Mouse (Mus musculus) forebrain, postnatal 0 days (tissue): ENCODE results near the gene 9330182O14Rik. TPM values are rescaled to one million over a fixed set of nuclear protein-coding genes. Genes with fewer than 3 reads are reported as not detected.

Source experiments
- ATAC-seq: fragments of 200-750 bp; cut with Nextera tagmentation; 2 replicates; pipeline ENCODE4 v1.8.0; 2017; ENCODE audit warnings: mild to moderate bottlenecking, moderate library complexity
- DNase-seq: peaks from one replicate; pipeline ENCODE4 v3.0.0-alpha.2; 2015
- H3K27ac ChIP-seq: fragments of 300-500 bp; sonication (generic); 2 replicates; pipeline ENCODE4 v1.5.1; 2014; ENCODE audit warnings: low read depth, mild to moderate bottlenecking, antibody characterized with exemption, low read length, moderate library complexity, mixed read lengths
- H3K27me3 ChIP-seq: fragments of 300-500 bp; sonication (generic); 2 replicates; pipeline ENCODE4 v1.6.1; 2014; ENCODE audit warnings: mild to moderate bottlenecking, low read length, mixed read lengths; ENCODE audit not compliant: insufficient read depth
- H3K36me3 ChIP-seq: fragments of 300-500 bp; sonication (generic); 2 replicates; pipeline ENCODE4 v1.6.1; 2014; ENCODE audit warnings: mild to moderate bottlenecking, moderate library complexity; ENCODE audit not compliant: insufficient read depth
- H3K4me1 ChIP-seq: fragments of 300-500 bp; sonication (generic); 2 replicates; pipeline ENCODE4 v1.6.1; 2014; ENCODE audit warnings: antibody characterized with exemption; ENCODE audit not compliant: insufficient read depth
- H3K4me2 ChIP-seq: fragments of 300-500 bp; sonication (generic); 2 replicates; pipeline ENCODE4 v1.6.1; 2014; ENCODE audit warnings: low read depth, mild to moderate bottlenecking, moderate library complexity
- H3K4me3 ChIP-seq: fragments of 300-500 bp; sonication (generic); 2 replicates; pipeline ENCODE4 v1.5.1; 2014; ENCODE audit warnings: low read depth, low read length, mixed read lengths
- H3K9ac ChIP-seq: fragments of 300-500 bp; sonication (generic); 2 replicates; pipeline ENCODE4 v1.6.1; 2014; ENCODE audit warnings: mild to moderate bottlenecking
- H3K9me3 ChIP-seq: fragments of 300-500 bp; sonication (generic); 2 replicates; pipeline ENCODE4 v1.6.1; 2016; ENCODE audit warnings: low read length
- CTCF ChIP-seq: sonication (generic); IDR thresholded peaks from 2 replicates; pipeline ENCODE4 v1.5.1; 2016; ENCODE audit warnings: antibody characterized with exemption, control low read depth, low read depth
- WGBS: fragments of 180-500 bp; shearing (Covaris S2); extraction: QIAGEN DNeasy Blood & Tissue Kit; methylation state at CpG from one replicate; pipeline ENCODE4 v1.1.7; 2014; 5-methylcytosine and 5-hydroxymethylcytosine counted together
- microRNA-seq, 2 experiments: library from miRNA; unstranded; fragments of <30 nt; microRNA quantifications; one replicate each; pipeline ENCODE4; 2016
- polyA plus RNA-seq: library from polyadenylated mRNA; unstranded; fragments of >200 nt; fragmentation: Nextera tagmentation; extraction: Ambion mirVana; gene quantifications from 2 replicates; pipeline ENCODE4 v1.2.1, GENCODE M21; 2015
- total RNA-seq: library from RNA; depleted of rRNA; stranded (reverse); fragments of >200 nt; gene quantifications from 2 replicates; pipeline ENCODE4 v1.2.3, GENCODE M21; 2014

The 9330182O14Rik gene
- total and polyA plus RNA-seq, 2 experiments from 2014 or later: 1.1 TPM; not detected in 1

DNA sequence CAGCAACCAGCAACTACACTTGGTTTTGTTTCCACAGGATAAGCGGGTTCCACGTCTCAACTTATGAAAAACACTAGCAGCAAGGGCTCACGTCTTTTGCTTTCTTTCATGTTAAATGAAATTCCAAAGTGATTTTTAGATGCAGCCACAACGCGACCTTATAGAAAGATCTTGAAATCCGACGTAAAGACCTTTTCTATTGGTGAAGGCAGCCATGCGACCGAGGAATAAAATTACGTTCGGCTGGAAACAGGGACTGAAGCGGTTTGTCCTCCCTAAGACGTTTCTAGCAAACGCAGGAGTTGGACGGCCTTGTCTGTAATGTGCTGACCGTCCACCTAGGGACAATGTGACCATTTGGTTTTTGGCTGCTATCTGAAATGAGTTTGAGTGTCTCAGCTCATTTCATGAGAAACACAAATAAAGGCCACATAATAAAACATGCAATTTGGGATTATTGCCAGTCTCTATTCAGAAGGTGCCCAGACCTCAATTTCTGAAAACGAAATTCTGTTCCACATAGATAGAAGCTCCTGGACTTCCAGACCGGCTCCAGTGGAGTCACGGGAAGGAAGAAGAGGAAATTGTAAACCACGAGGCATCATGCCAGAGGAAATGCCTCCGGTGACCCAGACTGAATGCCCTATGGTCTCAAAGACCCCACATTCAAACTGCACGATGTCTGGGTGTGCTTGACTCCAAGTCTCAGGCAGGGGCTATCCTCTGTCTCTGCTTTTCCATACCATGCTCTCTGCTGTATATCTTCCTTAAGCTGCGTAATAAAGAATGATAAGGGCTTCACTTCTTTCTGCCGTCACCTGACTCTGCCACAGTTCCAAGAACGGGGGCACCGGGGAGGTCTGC is 33.3 kb downstream of the 9330182O14Rik start:
- ATAC-seq (no peak), DNase-seq (no peak)
- WGBS: 54% methylated on average over 26 of the region's 26 CpGs
- Histone ChIP-seq H3K4me1 (peaks cover 8% of the 10 kb centered on the region; the same call in 1 of the 2 replicates), H3K27me3 (no peaks in the 10 kb centered on the region), H3K27ac (no peak overlapping the region), H3K36me3 (no peaks in the 10 kb centered on the region), H3K9ac (no peak overlapping the region), H3K9me3 (no peaks in the 10 kb centered on the region), H3K4me3 (no peak overlapping the region), H3K4me2 (peak overlapping the region; percentile 13; the same call in 1 of the 2 replicates)
- no peak for TF ChIP-seq CTCF

GRCm38 (mm10) chr15:40168140-40168688 is 34.0 kb downstream of the 9330182O14Rik start:
- Histone ChIP-seq H3K4me1 (peaks cover 8% of the 10 kb centered on the region; the same call in 1 of the 2 replicates), H3K9ac (no peak overlapping the region), H3K27ac (no peak overlapping the region), H3K4me2 (0 out of 2 replicates have a peak overlapping the region, but pooled peaks have one; percentile 0), H3K36me3 (no peaks in the 10 kb centered on the region), H3K9me3 (no peaks in the 10 kb centered on the region), H3K27me3 (no peaks in the 10 kb centered on the region), H3K4me3 (no peak overlapping the region)
- DNase-seq: no peak
- ATAC-seq: no peak
- 49% methylated on average over 10 of the region's 10 CpGs for WGBS
- TF ChIP-seq CTCF: no peak

DNA sequence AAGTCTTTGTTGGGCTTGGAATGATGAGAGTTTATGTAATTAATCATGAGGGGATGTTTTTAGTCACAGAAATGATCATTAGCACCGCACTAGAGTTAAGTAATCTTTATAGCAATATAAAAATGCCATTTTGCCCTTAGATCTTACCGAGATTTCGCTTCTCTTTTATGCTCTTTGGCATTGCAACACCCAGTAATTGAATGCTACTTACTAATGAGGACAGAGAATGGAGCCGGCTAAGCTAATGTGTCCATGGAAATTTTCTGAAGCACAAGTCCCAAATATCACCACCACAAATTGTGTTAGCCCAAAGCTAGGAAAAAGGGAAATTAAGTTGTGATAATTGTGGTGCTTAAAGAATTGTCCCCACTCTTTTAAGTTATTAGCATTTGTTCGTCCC is 34.9 kb downstream of the 9330182O14Rik start:
- no peak overlapping the region for H3K27ac ChIP-seq
- H3K4me2 ChIP-seq: no peak overlapping the region
- H3K4me1 ChIP-seq: peaks cover 8% of the 10 kb centered on the region; the same call in 1 of the 2 replicates
- H3K4me3 ChIP-seq: no peak overlapping the region
- WGBS: 34% methylated on average over 5 of the region's 5 CpGs
- no peaks in the 10 kb centered on the region for H3K27me3 ChIP-seq
- TF ChIP-seq CTCF: no peak
- no peaks in the 10 kb centered on the region for H3K9me3 ChIP-seq
- H3K9ac ChIP-seq: no peak overlapping the region
- DNase-seq: no peak
- no peak for ATAC-seq
- H3K36me3 ChIP-seq: no peaks in the 10 kb centered on the region

DNA sequence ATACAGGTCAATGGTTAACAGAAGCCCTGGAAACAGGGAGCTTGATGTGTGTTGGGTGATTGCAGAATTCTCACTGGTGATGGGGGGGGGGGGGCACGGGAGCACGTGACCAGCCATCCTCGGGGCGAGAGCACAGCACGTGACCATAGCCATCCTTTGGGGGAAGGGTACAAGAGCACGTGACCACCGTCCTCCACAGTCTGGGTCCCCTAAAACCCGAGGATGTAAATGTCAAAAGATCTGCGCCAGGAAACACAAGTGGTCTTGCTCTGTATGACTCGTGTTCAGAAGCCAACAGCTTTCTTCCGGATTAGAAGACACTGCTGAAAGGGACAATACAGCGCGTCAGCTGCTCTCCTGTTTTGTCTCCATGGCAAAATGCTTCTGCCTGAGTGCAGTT is 35.5 kb downstream of the 9330182O14Rik start:
- peak overlapping the region; percentile 34 for H3K4me2 ChIP-seq
- H3K4me3 ChIP-seq: peak overlapping the region; percentile 19
- no peak for TF ChIP-seq CTCF
- no peak overlapping the region for H3K27ac ChIP-seq
- DNase-seq (peak; percentile 63), ATAC-seq (peak; percentile 64)
- H3K4me1 ChIP-seq: peaks cover 8% of the 10 kb centered on the region; the same call in 1 of the 2 replicates
- H3K36me3 ChIP-seq: no peaks in the 10 kb centered on the region
- no peaks in the 10 kb centered on the region for H3K27me3 ChIP-seq
- no peaks in the 10 kb centered on the region for H3K9me3 ChIP-seq
- 17% methylated on average over 13 of the region's 13 CpGs for WGBS
- H3K9ac ChIP-seq: no peak overlapping the region

- no peak for DNase-seq
- 10% methylated on average over 2 of the region's 2 CpGs for WGBS
- Histone ChIP-seq H3K4me3 (no peak overlapping the region), H3K36me3 (no peaks in the 10 kb centered on the region), H3K4me2 (no peak overlapping the region), H3K9me3 (no peaks in the 10 kb centered on the region), H3K27me3 (no peaks in the 10 kb centered on the region), H3K4me1 (no peaks in the 10 kb centered on the region), H3K27ac (no peak overlapping the region), H3K9ac (no peak overlapping the region)
- no peak for TF ChIP-seq CTCF
- no peak for ATAC-seq
Measured at GRCm38 (mm10) chr15:40179423-40179822, 45.3 kb downstream of the 9330182O14Rik start.

- Histone ChIP-seq H3K27ac (no peak overlapping the region), H3K36me3 (no peaks in the 10 kb centered on the region), H3K27me3 (no peaks in the 10 kb centered on the region), H3K4me2 (no peak overlapping the region), H3K4me3 (no peak overlapping the region), H3K9me3 (no peaks in the 10 kb centered on the region), H3K9ac (no peak overlapping the region), H3K4me1 (no peaks in the 10 kb centered on the region)
- TF ChIP-seq CTCF: no peak
- DNase-seq: no peak
- no peak for ATAC-seq
- 63% methylated on average over 6 of the region's 6 CpGs for WGBS
Measured at GRCm38 (mm10) chr15:40187017-40187416, 52.9 kb downstream of the 9330182O14Rik start.

Small RNA genes lying within 50 kb of the gene (microRNA-seq; reads per million reads assigned to microRNA genes)
- 0 reads per million in 2 experiments for gene Gm25958
